Comparison of ENCODE assay signal across 18 mouse cellular contexts in the genomic region with DNA sequence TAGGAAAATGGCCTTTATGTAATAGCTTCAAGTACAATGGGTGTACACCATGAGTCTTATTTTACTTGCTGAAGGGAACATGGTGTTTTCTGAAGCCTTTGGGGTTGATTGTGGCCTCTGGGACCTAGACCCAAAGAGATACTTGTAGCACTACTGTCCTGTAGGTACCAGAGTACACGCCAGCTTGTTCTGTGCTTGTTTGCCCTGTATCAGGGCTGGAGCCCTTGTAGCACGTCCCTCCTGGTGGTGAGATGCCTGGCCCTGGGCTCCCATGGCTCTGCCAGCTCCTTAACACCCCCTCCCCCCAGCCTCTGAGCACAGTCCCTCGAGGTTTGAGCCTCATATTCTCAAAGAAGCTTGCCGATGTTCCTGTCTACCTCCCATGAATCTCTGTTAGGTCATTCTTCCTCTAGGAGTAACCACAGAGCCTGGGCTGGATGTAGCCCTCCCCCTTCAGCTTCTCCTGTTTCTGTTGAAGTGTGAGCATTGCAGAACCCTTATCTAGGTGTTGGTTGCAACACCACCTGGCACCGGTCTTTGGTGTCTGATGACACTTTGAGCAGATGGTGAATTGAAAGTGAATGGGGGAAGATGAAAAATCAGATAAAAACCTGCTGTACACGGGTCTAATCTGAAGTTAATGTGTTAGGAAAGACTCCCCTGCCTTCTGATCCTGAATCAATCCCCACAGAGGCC. TPM values are rescaled to one million over a fixed set of nuclear protein-coding genes. Genes with fewer than 3 reads are reported as not detected.
DNase-seq lines count a peak whose midpoint lies in the region; ATAC-seq and TF ChIP-seq lines count a peak whose summit lies in the region.
"Had no signal": no experiment of that assay in that cellular context is flagged by ENCODE, and none has a peak within 500 bp of the region (broad histone marks: within the 10 kb centered on the region; RNA-seq: fewer than 3 reads in every experiment).

No protein-coding gene starts in this region.

- in situ Hi-C loops in CH12.LX (cut with MboI; ENCODE audit: low pct_ligation_motif_present, low pct_unique_long_range_greater_than_20kb, low sequenced_read_pairs): no loop called here

- H3K27me3 ChIP-seq in intestine, embryonic 14.5 days (replicated peaks; ENCODE audit: control insufficient read depth, insufficient read depth, low read length): no peaks in the 10 kb centered on the region; the same call in 1 of the 2 replicates
- no peaks in the 10 kb centered on the region for H3K27me3 ChIP-seq in intestine, embryonic 16.5 days (replicated peaks; ENCODE audit: control insufficient read depth, insufficient read depth, low read length)
- H3K27me3 ChIP-seq in CH12.LX (replicated peaks): peaks cover 1% of the 10 kb centered on the region
- H3K27me3 ChIP-seq in liver, postnatal 0 days (ENCODE audit: insufficient read depth, low read length): no peaks in the 10 kb centered on the region
- H3K27me3 ChIP-seq in forebrain, embryonic 12.5 days: peaks cover 28% of the 10 kb centered on the region
- no peaks in the 10 kb centered on the region for H3K27me3 ChIP-seq in midbrain, embryonic 14.5 days (ENCODE audit: control insufficient read depth, insufficient read depth, low read length)
- H3K27me3 ChIP-seq: embryonic facial prominence, embryonic 12.5 days had no signal

- H3K4me1 ChIP-seq in intestine, embryonic 14.5 days (replicated peaks; ENCODE audit: control insufficient read depth, insufficient read depth, low read length): no peaks in the 10 kb centered on the region
- no peaks in the 10 kb centered on the region for H3K4me1 ChIP-seq in intestine, embryonic 16.5 days (ENCODE audit: control insufficient read depth, insufficient read depth, low read length)
- peaks cover 9 to 33% of the 10 kb centered on the region in 2 experiments for H3K4me1 ChIP-seq in CH12.LX (ENCODE audit: control insufficient read depth in 1 of 2, insufficient read depth in 2 of 2)
- peaks cover 31% of the 10 kb centered on the region for H3K4me1 ChIP-seq in liver, postnatal 0 days (ENCODE audit: insufficient read depth)
- H3K4me1 ChIP-seq in forebrain, embryonic 12.5 days: no peaks in the 10 kb centered on the region
- no peaks in the 10 kb centered on the region for H3K4me1 ChIP-seq in midbrain, embryonic 14.5 days (ENCODE audit: control insufficient read depth, insufficient read depth, low read length)
- H3K4me1 ChIP-seq: embryonic facial prominence, embryonic 12.5 days; hindbrain, embryonic 13.5 days had no signal

- no peaks in the 10 kb centered on the region for H3K79me2 ChIP-seq in CH12.LX (replicated peaks; ENCODE audit: control insufficient read depth, extremely low read depth, insufficient read depth, poor library complexity, severe bottlenecking)

- TF ChIP-seq POLR2A in CH12.LX (IDR thresholded peaks at IDR 0.05; ENCODE audit: low read depth, low read length): no peak

- H3K4me3 ChIP-seq in intestine, embryonic 14.5 days (ENCODE audit: low read depth, low read length): no peak overlapping the region
- H3K4me3 ChIP-seq in intestine, embryonic 16.5 days (ENCODE audit: low read length): no peak overlapping the region
- no peak overlapping the region for H3K4me3 ChIP-seq in CH12.LX (replicated peaks in 1 of 3; ENCODE audit: low read depth in 2 of 3, low read length in 2 of 3, poor library complexity in 1 of 3)
- H3K4me3 ChIP-seq in liver, postnatal 0 days (ENCODE audit: low read depth, low read length): no peak overlapping the region
- H3K4me3 ChIP-seq in forebrain, embryonic 12.5 days (replicated peaks): no peak overlapping the region
- no peak overlapping the region for H3K4me3 ChIP-seq in midbrain, embryonic 14.5 days (replicated peaks; ENCODE audit: low read depth, low read length)
- H3K4me3 ChIP-seq: embryonic facial prominence, embryonic 12.5 days; hindbrain, embryonic 13.5 days; limb, embryonic 12.5 days had no signal

- no peak overlapping the region for H3K27ac ChIP-seq in intestine, embryonic 14.5 days (ENCODE audit: low read depth)
- H3K27ac ChIP-seq in intestine, embryonic 16.5 days (ENCODE audit: low read length): no peak overlapping the region
- no peak overlapping the region for H3K27ac ChIP-seq in CH12.LX (ENCODE audit: insufficient read depth, low read depth)
- H3K27ac ChIP-seq in liver, postnatal 0 days (ENCODE audit: low read depth): peak overlapping the region; percentile 93
- no peak overlapping the region for H3K27ac ChIP-seq in forebrain, embryonic 12.5 days
- no peak overlapping the region for H3K27ac ChIP-seq in midbrain, embryonic 14.5 days (replicated peaks; ENCODE audit: low read depth, low read length)
- H3K27ac ChIP-seq: embryonic facial prominence, embryonic 12.5 days; hindbrain, embryonic 13.5 days; limb, embryonic 12.5 days had no signal

- no peak overlapping the region for H3K9ac ChIP-seq in intestine, embryonic 14.5 days (ENCODE audit: low read length)
- no peak overlapping the region for H3K9ac ChIP-seq in intestine, embryonic 16.5 days (ENCODE audit: low read depth, low read length)
- no peak overlapping the region for H3K9ac ChIP-seq in CH12.LX (ENCODE audit: insufficient read depth, low read depth)
- peak overlapping the region; percentile 40; the same call in 1 of the 2 replicates for H3K9ac ChIP-seq in liver, postnatal 0 days (replicated peaks)
- H3K9ac ChIP-seq in forebrain, embryonic 12.5 days: no peak overlapping the region
- no peak overlapping the region for H3K9ac ChIP-seq in midbrain, embryonic 14.5 days (replicated peaks; ENCODE audit: low read length)
- H3K9ac ChIP-seq: embryonic facial prominence, embryonic 12.5 days; hindbrain, embryonic 13.5 days; limb, embryonic 12.5 days had no signal

- WGBS in intestine, embryonic 14.5 days: 46% methylated on average over 6 of the region's 6 CpGs
- WGBS in intestine, embryonic 16.5 days: 46% methylated on average over 6 of the region's 6 CpGs
- 23% methylated on average over 6 of the region's 6 CpGs for WGBS in liver, postnatal 0 days (ENCODE audit: insufficient replicate concordance)
- 61% methylated on average over 6 of the region's 6 CpGs for WGBS in forebrain, embryonic 12.5 days
- WGBS in midbrain, embryonic 14.5 days: 58% methylated on average over 6 of the region's 6 CpGs

- dilution Hi-C loops in CH12.LX (cut with MboI; ENCODE audit: extremely low pct_ligation_motif_present, extremely low pct_unique_long_range_greater_than_20kb, low sequenced_read_pairs): no loop called here

- TF ChIP-seq CTCF in CH12.LX (conservative IDR thresholded peaks at IDR 0.05 in 1 of 2, IDR thresholded peaks at IDR 0.05 in 1 of 2; ENCODE audit: low read depth in 2 of 2, low read length in 2 of 2): no peak
- no peak for TF ChIP-seq CTCF in liver, postnatal 0 days (IDR thresholded peaks at IDR 0.05; ENCODE audit: low read depth)

- H3K9me3 ChIP-seq in intestine, embryonic 14.5 days (ENCODE audit: control insufficient read depth, low read length): no peaks in the 10 kb centered on the region
- no peaks in the 10 kb centered on the region for H3K9me3 ChIP-seq in intestine, embryonic 16.5 days (ENCODE audit: control insufficient read depth, low read length)
- H3K9me3 ChIP-seq in CH12.LX (replicated peaks; ENCODE audit: low read length): no peaks in the 10 kb centered on the region
- H3K9me3 ChIP-seq in liver, postnatal 0 days (ENCODE audit: low read length): no peaks in the 10 kb centered on the region
- H3K9me3 ChIP-seq in forebrain, embryonic 12.5 days: no peaks in the 10 kb centered on the region
- no peaks in the 10 kb centered on the region for H3K9me3 ChIP-seq in midbrain, embryonic 14.5 days (ENCODE audit: control insufficient read depth, low read length)
- H3K9me3 ChIP-seq: embryonic facial prominence, embryonic 12.5 days; hindbrain, embryonic 13.5 days; limb, embryonic 12.5 days had no signal

- no peak overlapping the region for H3K4me2 ChIP-seq in intestine, embryonic 14.5 days (ENCODE audit: low read length)
- no peak overlapping the region for H3K4me2 ChIP-seq in intestine, embryonic 16.5 days (ENCODE audit: low read depth, low read length)
- peak overlapping the region; percentile 22; the same call in 1 of the 2 replicates for H3K4me2 ChIP-seq in CH12.LX (ENCODE audit: insufficient read depth, low read depth, poor library complexity, severe bottlenecking)
- peak overlapping the region; percentile 33 for H3K4me2 ChIP-seq in liver, postnatal 0 days (ENCODE audit: low read depth, low read length)
- no peak overlapping the region for H3K4me2 ChIP-seq in forebrain, embryonic 12.5 days
- no peak overlapping the region for H3K4me2 ChIP-seq in midbrain, embryonic 14.5 days (ENCODE audit: low read length)
- H3K4me2 ChIP-seq: embryonic facial prominence, embryonic 12.5 days; hindbrain, embryonic 13.5 days; limb, embryonic 12.5 days had no signal

- ATAC-seq in intestine, embryonic 14.5 days (replicated peaks; ENCODE audit: low FRiP score, low TSS enrichment, low read depth): no peak
- ATAC-seq in intestine, embryonic 16.5 days: no peak
- ATAC-seq in liver, postnatal 0 days: peak; percentile 80
- ATAC-seq in forebrain, embryonic 12.5 days (ENCODE audit: low FRiP score): no peak
- ATAC-seq in midbrain, embryonic 14.5 days (ENCODE audit: low FRiP score, low TSS enrichment): no peak
- ATAC-seq: midbrain, embryonic 16.5 days had no signal

- H3K36me3 ChIP-seq in intestine, embryonic 14.5 days (ENCODE audit: control insufficient read depth, insufficient read depth, low read length): no peaks in the 10 kb centered on the region
- no peaks in the 10 kb centered on the region for H3K36me3 ChIP-seq in intestine, embryonic 16.5 days (ENCODE audit: control insufficient read depth, insufficient read depth, low read length)
- H3K36me3 ChIP-seq in CH12.LX (replicated peaks in 1 of 2; ENCODE audit: control insufficient read depth in 1 of 2, insufficient read depth in 1 of 2, low read length in 1 of 2): no peaks in the 10 kb centered on the region
- H3K36me3 ChIP-seq in liver, postnatal 0 days (replicated peaks; ENCODE audit: insufficient read depth, low read length): no peaks in the 10 kb centered on the region
- no peaks in the 10 kb centered on the region for H3K36me3 ChIP-seq in forebrain, embryonic 12.5 days (replicated peaks)
- no peaks in the 10 kb centered on the region for H3K36me3 ChIP-seq in midbrain, embryonic 14.5 days (ENCODE audit: control insufficient read depth, insufficient read depth, low read length)
- H3K36me3 ChIP-seq: embryonic facial prominence, embryonic 12.5 days; hindbrain, embryonic 13.5 days; limb, embryonic 12.5 days had no signal

- peak; percentile 29 for DNase-seq in intestine, embryonic 14.5 days (ENCODE audit: low spot score)
- no peak for DNase-seq in CH12.LX (ENCODE audit: extremely low read depth)
- DNase-seq in liver, postnatal 0 days: peak; percentile 74
- peak; percentile 31 to 58 for DNase-seq in lung, postnatal 4 days
- no peak for DNase-seq in midbrain, embryonic 14.5 days
- DNase-seq: cerebellum, adult 11 months; gastrocnemius, postnatal 14 days; kidney, adult 11 months; kidney, postnatal 10 days; right cerebral cortex, adult 18-20 months had no signal

- TF ChIP-seq RAD21 in CH12.LX (IDR thresholded peaks at IDR 0.05; ENCODE audit: low read depth, low read length): no peak

- TF ChIP-seq EP300 in CH12.LX (IDR thresholded peaks at IDR 0.05; ENCODE audit: low read length): no peak
- TF ChIP-seq EP300 in liver, postnatal 0 days (IDR thresholded peaks at IDR 0.05; ENCODE audit: low read depth): 0 out of 2 replicates have a peak, but pooled peaks have one; percentile 30

RNA-seq across cellular contexts. Expression of a gene that starts 10.5 kb away (rescaled TPM):
- polyA plus RNA-seq in intestine, embryonic 14.5 days (2014; fragmentation: Nextera tagmentation; extraction: Ambion mirVana): 168 and 170 TPM in 2 replicates
- polyA plus RNA-seq in intestine, embryonic 16.5 days (2015; fragmentation: Nextera tagmentation; extraction: Ambion mirVana): 223 and 235 TPM in 2 replicates
- total RNA-seq in CH12.LX (2012; rRNA removed) (60.4 and 66.7 TPM in 2 replicates), CH12.LX (2014; rRNA removed) (232 and 250 TPM in 2 replicates)
- 75.4 and 77.4 TPM in 2 replicates for polyA plus RNA-seq in CH12.LX (2012; ENCODE audit: insufficient read length, low read depth)
- polyA plus RNA-seq in liver, postnatal 0 days (2015; fragmentation: Nextera tagmentation; extraction: Ambion mirVana): 1,393 and 1,436 TPM in 2 replicates
- polyA plus RNA-seq in forebrain, embryonic 12.5 days (2016; fragmentation: Nextera tagmentation; extraction: Ambion mirVana): 122 and 124 TPM in 2 replicates
- 282 and 326 TPM in 2 replicates for polyA plus RNA-seq in midbrain, embryonic 14.5 days (2014; fragmentation: Nextera tagmentation; extraction: Ambion mirVana)

RNA-seq across cellular contexts. Expression of a gene that starts 36.4 kb away (rescaled TPM):
- polyA plus RNA-seq in intestine, embryonic 14.5 days (2014; fragmentation: Nextera tagmentation; extraction: Ambion mirVana): 0.67 and 0.68 TPM in 2 replicates
- polyA plus RNA-seq in intestine, embryonic 16.5 days (2015; fragmentation: Nextera tagmentation; extraction: Ambion mirVana): 0.75 and 0.78 TPM in 2 replicates
- 1.5 and 1.8 TPM in 2 replicates for total RNA-seq in CH12.LX (2012; rRNA removed)
- 4.1 and 5.2 TPM in 2 replicates for total RNA-seq in CH12.LX (2014; rRNA removed)
- polyA plus RNA-seq in CH12.LX (2012; ENCODE audit: insufficient read length, low read depth): 8.0 TPM in 2 replicates
- polyA plus RNA-seq in liver, postnatal 0 days (2015; fragmentation: Nextera tagmentation; extraction: Ambion mirVana): 0.45 and 1.1 TPM in 2 replicates
- polyA plus RNA-seq in forebrain, embryonic 12.5 days (2016; fragmentation: Nextera tagmentation; extraction: Ambion mirVana): not detected in 2 replicates
- polyA plus RNA-seq in midbrain, embryonic 14.5 days (2014; fragmentation: Nextera tagmentation; extraction: Ambion mirVana): not detected in 2 replicates
- total RNA-seq: gastrocnemius, postnatal 14 days had no signal
- polyA plus RNA-seq: brain, embryonic 14.5 days; embryonic facial prominence, embryonic 12.5 days; heart, postnatal 0 days; hindbrain, embryonic 13.5 days; limb, embryonic 12.5 days; midbrain, embryonic 16.5 days had no signal

RNA-seq across cellular contexts. Expression of a gene that starts 38.7 kb away (rescaled TPM):
- polyA plus RNA-seq in intestine, embryonic 14.5 days (2014; fragmentation: Nextera tagmentation; extraction: Ambion mirVana): 63.8 and 82.2 TPM in 2 replicates
- 91.7 and 92.5 TPM in 2 replicates for polyA plus RNA-seq in intestine, embryonic 16.5 days (2015; fragmentation: Nextera tagmentation; extraction: Ambion mirVana)
- total RNA-seq in CH12.LX (2012; rRNA removed) (63.4 and 71.7 TPM in 2 replicates), CH12.LX (2014; rRNA removed) (121 and 127 TPM in 2 replicates)
- polyA plus RNA-seq in CH12.LX (2012; ENCODE audit: insufficient read length, low read depth): 63.8 and 75.1 TPM in 2 replicates
- 67.6 and 67.7 TPM in 2 replicates for polyA plus RNA-seq in liver, postnatal 0 days (2015; fragmentation: Nextera tagmentation; extraction: Ambion mirVana)
- 86.3 and 87.8 TPM in 2 replicates for polyA plus RNA-seq in forebrain, embryonic 12.5 days (2016; fragmentation: Nextera tagmentation; extraction: Ambion mirVana)
- polyA plus RNA-seq in midbrain, embryonic 14.5 days (2014; fragmentation: Nextera tagmentation; extraction: Ambion mirVana): 177 and 204 TPM in 2 replicates

Comparison
In these comparisons a context has a peak if more than half of its experiments do, and no peak if none do; other contexts are left out.
1. DNase-seq: peak in intestine, embryonic 14.5 days (single experiment), liver, postnatal 0 days (single experiment) and lung, postnatal 4 days (2 of 2); none in CH12.LX (single experiment) and midbrain, embryonic 14.5 days (single experiment).
2. H3K4me2 ChIP-seq: peak in CH12.LX (single experiment) and liver, postnatal 0 days (single experiment); none in intestine, embryonic 14.5 days (single experiment), intestine, embryonic 16.5 days (single experiment), forebrain, embryonic 12.5 days (single experiment) and midbrain, embryonic 14.5 days (single experiment).